Mouse (Mus musculus) hematopoietic stem cell, adult 5-6 weeks (primary cell): ENCODE data around the gene Kmt2c. TPM values are rescaled to one million over a fixed set of nuclear protein-coding genes. Genes with fewer than 3 reads are reported as not detected.

ENCODE experiments used
- ATAC-seq, 2 experiments: fragments of 125-278 bp in 1 of 2; replicated peaks in 1 of 2; 2 replicates each; pipeline ENCODE4 v1.8.0; 2016 to 2017; ENCODE audit warnings: inconsistent platforms in 2 of 2, mild to moderate bottlenecking in 2 of 2, moderate number of reproducible peaks in 2 of 2, low read depth in 1 of 2, moderate TSS enrichment in 1 of 2; ENCODE audit not compliant: low FRiP score in 2 of 2, poor library complexity in 2 of 2, severe bottlenecking in 2 of 2, insufficient read depth in 1 of 2, low TSS enrichment in 1 of 2
- total RNA-seq: library from RNA; stranded (forward); fragments of 172-1452, 232-1000 nt; gene quantifications from 2 replicates; pipeline ENCODE4 v1.2.3, GENCODE M21; 2017

Gene Kmt2c
- 48.5 and 73.4 TPM in 2 replicates for total RNA-seq

DNA sequence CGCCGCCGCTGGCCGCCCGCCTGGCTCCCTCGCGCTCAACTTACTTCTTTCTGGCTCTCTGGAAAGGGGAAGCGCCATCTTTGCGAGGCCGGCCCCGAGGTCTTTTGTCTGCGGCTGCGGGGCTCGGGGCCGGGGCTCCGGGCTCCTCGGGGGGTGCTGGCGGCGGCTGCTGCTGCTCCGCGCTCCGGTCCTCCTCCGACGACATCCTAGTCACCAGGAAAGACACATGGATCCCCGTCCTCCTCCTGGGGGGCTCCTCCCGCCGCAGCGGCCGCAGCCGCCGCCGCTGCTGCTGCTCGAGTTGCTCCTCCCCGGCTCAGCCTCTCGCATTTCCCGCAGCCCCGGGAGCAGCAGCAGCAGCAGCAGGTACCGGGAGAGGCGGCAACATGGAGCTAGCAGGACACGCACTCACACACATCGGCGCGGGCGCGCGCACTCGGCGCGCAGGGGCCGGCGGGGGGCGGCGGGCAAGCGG is at the start of gene Kmt2c:
Kmt2c (minus strand) TSS at position 438 of the 475 bp plus-strand sequence.
- 0 out of 4 replicates have a peak, but pooled peaks of 1 of the 2 experiments have one; percentile 11 for ATAC-seq

DNA sequence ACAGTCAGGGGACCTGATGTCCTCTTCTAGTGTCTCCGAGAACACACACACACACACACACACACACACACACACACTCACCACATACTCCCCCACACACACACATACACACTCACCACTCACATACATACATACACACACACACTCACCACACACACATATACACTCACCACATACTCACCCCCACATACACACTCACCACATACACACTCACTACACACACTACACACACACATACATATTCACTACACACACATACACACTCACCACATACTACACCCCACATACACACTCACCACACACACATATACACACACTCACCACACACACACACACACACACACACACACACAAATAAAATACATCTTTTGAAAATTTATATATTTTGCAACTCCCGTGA is 48.3 kb upstream of the Kmt2c start:
- ATAC-seq, result no peak

- ATAC-seq, result no peak
Measured at GRCm38 (mm10) chr5:25544566-25544965, 46.0 kb upstream of the Kmt2c start.

DNA sequence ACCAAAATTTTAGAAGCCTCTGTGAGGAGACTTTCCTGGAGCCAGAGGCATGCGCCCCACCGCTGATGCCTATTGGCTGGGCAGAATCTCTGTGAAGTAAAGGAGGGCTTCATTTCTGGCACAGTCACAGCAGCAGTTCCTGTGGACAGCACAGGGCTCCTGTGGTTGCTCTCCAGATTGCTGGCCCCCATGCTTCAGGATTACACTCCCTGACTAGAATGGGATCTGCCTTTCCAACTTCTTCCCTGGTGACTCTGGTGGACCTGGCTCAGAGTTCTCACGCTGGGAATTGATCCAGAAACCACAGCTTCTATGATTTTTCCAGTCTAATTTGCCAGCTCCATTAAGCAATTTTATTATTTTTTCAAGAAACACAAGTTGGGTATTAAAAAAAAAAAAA is 45.5 kb upstream of the Kmt2c start:
- ATAC-seq, result no peak

DNA sequence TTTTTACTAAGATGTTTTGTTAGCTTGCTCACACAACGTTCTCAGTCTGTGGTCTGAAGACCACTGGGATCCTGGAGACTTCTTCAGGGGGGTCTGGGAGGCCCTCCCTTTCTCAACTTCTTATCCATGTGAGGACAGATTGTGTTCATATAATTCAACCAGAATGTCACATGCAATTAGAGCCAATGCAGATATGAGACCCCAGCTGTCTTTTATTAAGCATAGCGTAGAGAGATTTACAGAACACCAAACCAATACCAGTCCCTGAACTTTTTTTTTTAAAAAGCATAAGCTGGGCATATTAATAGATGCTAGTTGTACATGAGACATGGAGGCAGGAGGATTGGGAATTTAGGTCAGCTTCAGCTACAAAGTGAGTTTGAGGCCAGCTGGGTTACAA is 43.1 kb upstream of the Kmt2c start:
- no peak for ATAC-seq

- ATAC-seq, result no peak
Measured at GRCm38 (mm10) chr5:25540921-25541320, 42.3 kb upstream of the Kmt2c start.

GRCm38 (mm10) chr5:25540412-25540811 is 41.8 kb upstream of the Kmt2c start:
- ATAC-seq, result peak; percentile 4 to 36; a peak in 1 of 4 replicates

GRCm38 (mm10) chr5:25536921-25537409 is 38.4 kb upstream of the Kmt2c start:
- ATAC-seq, result no peak

- no peak for ATAC-seq
Measured at GRCm38 (mm10) chr5:25536451-25536850, 37.9 kb upstream of the Kmt2c start.

DNA sequence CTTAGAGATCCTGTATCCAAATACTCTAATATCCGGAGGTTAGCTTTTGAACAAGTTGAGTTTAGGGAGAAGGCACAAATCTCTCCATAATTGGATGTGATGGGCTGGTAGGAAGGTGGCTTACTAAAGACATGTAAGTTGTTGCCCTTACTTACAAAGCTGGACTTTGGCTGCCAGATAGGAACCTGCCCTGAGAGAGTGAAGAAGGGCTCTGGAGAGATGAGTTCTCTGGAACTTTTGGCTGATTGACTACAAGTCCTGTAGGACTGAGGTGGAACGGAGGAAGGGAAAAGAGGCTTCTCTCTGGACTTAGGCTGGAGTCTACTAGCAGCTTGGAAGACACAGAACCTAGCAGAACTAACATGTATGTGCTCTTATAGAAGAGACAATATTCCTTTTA is 37.0 kb upstream of the Kmt2c start:
- ATAC-seq, result no peak

DNA sequence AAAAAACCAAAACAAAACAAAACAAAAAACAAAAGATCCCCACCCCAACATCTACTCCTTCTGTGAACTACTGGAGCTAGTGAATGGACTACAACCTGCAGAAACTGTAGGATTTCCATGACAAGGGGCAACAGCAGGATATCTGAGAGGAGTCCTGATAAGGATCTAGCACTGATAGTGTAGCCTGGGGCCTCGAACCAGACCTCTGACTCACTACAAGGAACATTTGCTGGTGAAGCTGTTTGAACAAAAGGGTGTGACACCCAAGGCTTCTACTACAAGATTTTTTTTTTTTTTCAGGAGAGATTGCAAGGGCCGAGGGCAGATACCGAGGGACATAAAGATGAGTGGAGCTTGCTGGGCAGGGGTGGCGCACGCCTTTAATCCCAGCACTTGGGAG is 34.7 kb upstream of the Kmt2c start:
- ATAC-seq, result no peak

- no peak for ATAC-seq
Measured at GRCm38 (mm10) chr5:25532256-25533147, 33.9 kb upstream of the Kmt2c start.

DNA sequence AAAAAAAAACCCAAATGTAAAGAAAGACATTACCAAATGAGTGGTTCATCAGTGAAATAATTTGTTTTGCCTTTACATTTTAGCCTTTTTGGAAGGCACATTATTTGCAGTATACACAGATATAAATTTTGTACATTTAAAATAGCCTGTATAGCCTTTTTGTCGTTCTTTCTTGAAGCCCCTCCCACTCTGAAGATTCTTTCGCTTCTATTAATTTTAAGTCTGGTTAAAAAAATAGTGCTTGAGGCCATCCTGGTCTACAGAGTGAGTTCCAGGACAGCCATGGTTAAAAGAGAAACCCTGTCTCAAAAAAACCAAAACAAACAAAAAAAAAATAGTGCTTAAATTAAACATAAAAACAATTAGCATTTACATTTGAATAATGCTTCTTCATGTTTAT is 32.0 kb upstream of the Kmt2c start:
- no peak for ATAC-seq

DNA sequence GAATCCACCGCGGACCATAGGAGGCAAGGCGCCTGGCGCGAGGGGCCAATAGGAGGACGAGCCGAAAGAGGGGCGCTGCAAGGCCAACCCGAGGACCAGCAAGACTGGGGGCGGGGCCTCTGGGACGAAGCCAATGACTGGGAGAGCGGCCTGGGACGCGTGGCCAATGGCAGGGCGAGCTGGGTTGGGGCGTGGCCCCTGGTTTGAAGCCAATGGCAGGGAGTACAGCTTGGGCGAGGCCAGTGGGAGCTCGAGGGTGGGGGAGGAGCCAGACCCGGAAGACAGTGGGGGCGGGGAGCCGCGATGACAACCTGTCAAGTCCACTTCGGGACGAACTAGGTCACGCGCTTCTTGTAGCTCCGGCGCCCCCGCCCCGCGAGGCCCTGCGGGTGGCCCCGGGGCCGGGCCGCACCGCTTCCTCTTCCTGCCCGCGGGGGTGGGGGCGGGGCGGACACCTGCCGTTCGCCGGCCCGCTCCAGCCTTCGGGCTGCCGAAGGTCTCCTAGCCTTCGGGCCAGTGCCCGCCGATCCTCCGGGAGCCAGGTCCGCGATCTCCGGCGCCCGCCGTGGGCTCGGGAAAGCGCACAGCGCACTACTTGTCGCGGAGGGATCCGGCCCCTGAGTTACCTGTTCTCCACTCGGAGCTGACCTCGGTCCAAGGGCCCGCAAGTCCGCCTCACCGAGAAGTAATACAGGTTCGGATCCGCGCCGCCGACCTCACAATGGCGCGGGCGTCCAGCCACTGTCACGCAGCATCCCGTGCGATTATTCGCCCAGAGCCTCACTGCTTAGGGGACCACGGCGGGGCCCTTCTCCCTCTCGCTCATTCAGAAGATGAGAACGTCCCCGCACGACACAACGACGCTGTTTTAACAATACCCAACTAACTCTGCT is 31.2 kb upstream of the Kmt2c start:
- peak; percentile 95 for ATAC-seq

DNA sequence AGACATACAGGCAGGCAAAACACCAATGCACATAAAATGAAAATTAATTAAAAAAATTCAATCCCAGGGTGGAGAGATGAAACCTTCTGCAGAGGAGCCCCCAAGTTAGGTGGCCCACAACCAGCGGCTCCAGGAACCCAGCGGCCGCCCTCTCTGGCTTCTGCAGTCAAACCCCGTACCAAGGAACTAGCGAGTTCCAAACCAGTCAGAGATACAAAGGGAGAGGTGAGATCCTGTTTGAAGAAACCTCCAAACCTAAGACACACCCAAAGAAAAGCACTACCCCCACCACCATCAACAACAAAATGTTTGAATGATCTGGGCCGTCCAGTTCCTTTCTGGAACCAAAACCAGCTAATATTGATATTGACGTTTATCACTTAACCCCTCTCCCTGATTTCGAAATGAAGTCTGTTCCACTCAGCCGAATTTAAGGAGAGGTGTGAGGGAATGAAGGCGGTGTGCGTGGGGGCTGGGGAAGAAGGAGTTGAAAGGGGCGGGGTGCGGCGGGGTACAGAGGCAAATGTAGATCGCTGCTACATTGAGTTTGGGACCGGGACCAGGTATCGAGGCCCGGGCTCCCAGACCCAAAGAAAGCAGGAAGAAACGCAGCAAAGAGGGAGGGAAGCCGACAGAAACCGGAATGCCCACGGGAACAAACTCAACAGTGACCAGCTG is 30.4 kb upstream of the Kmt2c start:
- ATAC-seq, result no peak; a peak in 1 of 4 replicates

GRCm38 (mm10) chr5:25527971-25528370 is 29.4 kb upstream of the Kmt2c start:
- no peak for ATAC-seq

DNA sequence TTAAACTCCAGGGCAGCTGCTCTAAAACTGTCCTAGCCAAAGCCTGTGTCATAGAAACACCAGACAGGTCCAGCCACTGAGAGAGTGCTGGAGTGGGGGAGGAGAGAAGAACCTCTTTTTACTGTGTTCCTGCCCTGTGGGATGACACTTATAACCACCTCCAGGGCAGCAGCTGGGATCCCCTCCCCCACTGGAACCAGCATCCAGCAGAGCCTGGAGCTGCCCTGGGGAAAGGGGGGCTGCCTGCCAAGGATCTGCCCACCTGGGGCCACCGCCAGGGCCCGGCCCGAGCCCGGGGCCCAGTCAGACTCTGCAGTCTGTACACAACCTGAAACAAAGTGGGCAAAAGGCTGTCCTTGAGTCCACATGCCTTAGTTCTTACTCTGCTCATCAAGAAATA is 28.3 kb upstream of the Kmt2c start:
- no peak for ATAC-seq
